Mouse (Mus musculus): ENCODE data around the gene Acat1.
A peak's percentile ranks its signal among the peaks of the same experiment; 100 is the strongest.

The Acat1 gene

GRCm38 (mm10) chr9:53535416-53536320 is 74.5 kb downstream of the Acat1 start:
- DNase-seq (ENCODE audit: low spot score): peak; percentile 56
